Mouse (Mus musculus): ENCODE data around the gene Mrpl54.

- TF ChIP-seq CTCF (IDR thresholded peaks at IDR 0.05; ENCODE audit: borderline replicate concordance, insufficient read depth, low read depth, low read length) (no peak), POLR2A (IDR thresholded peaks at IDR 0.05; ENCODE audit: borderline replicate concordance, insufficient read depth, low read length) (no peak)
These were observed 7.1 kb upstream of the Mrpl54 start for GRCm38 (mm10) chr10:81273842-81274241.
